Mouse (Mus musculus) right cerebral cortex, postnatal 25 days (tissue): ENCODE measurements at regions not wholly inside any gene's neighbourhood (a gene's known extent, or its start where the extent isn't known, plus 50 kb on each side); places are given as distances from the start of the nearest gene placed in this dataset.

ENCODE experiments used
- DNase-seq: peaks from one replicate; pipeline ENCODE4 v3.0.0; 2022

GRCm38 (mm10) chr3:149311576-149311975 lies 321.2 kb upstream of the Adgrl2 start:
- DNase-seq, result no peak

DNA sequence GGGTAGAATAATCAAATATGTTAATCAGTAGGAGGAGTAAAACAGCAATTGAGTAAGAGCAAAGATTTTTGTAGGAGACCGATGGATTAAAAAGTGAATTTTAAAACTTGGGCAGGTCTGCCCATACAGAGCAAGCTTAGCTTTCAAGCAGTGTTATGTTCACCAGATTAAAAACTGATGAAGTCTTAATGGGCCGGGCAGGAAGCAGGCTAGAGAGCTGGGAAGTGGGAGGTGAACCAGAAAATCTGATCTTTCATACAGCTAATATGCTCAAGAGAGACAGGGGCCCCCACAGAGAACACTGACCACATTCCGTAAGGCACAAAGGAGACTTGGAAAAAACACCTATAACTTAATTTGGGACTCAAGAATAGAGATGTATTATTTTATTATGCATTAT lies 316.4 kb upstream of the Adgrl2 start:
- no peak for DNase-seq

DNA sequence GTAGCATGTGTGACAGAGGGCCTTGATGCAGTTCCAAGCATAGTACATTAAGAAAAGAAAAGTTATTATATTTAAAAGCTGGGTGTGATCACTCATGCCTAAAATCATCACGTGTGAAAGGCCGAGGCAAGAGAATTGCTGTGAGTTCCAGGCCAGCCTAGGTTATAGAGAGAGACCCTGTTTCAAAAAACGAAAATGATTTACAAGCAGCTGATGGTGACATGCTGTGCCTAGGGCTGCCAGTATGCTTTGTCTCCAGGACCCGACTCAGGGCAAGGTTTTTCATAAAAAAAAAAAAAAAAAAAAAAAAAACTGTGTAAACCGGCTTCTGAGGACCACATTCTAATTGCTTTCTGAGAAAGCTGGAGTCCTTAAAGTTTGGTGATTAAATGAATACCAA lies 315.9 kb upstream of the Adgrl2 start:
- no peak for DNase-seq

DNA sequence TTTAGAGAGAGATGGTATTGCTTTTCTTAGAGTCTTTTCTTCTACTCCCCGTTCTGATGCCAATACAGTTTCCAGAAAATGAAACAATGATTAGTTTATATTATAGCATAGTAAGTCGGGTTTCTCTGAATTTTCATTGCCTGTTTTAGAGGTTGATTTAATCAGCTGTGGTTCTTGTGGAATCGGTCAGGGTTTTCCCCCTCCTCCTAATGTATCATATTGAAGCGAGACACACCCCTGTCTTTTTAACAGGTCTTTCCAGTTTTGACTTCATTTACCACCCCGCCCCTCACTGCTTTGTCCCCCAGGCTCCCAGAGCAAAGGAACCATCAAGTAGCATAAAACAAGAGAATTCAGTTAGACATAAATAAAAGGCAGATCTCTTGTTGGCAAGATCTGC lies 315.1 kb upstream of the Adgrl2 start:
- DNase-seq, result no peak

DNA sequence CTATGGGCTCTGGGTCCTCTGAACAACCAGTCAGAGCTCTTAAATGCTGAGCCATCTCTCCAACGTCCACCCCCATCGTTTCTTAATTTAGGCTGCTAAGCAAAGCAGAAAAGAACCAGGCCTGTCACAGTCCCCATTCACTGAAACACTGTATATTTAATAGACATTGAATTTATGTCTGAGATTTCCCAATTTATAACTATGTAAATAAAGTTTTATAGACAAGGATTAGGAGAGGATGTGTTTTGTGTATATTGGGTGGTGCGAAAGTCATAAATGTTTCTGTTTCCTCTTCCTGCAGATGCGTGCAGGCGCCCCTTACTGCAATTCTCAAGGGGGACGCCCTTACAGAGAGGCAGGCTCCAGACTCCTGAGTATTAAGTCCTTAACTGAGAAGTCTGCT lies 314.7 kb upstream of the Adgrl2 start:
- no peak for DNase-seq

- no peak for DNase-seq
These were observed 313.1 kb upstream of the Adgrl2 start for GRCm38 (mm10) chr3:149303418-149303817.

DNA sequence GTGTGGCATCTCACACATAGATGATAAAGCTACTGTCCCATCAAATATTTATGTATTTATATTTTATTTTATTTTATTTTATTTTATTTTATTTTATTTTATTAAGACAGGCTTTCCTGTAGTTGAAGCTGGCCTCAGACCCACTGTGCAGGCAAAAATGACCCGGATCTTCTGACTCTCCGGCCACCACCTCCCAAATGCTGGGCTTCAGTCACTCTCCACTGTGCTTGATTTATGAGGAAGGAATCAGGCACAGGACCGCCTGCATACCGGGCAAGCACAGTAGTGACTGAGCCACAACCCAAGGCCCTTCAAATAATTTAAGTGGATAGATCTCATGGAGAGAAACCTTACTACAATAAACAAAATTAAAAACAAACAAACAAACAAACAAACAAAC lies 309.6 kb upstream of the Adgrl2 start:
- DNase-seq, result no peak

GRCm38 (mm10) chr3:149296419-149296962 lies 306.1 kb upstream of the Adgrl2 start:
- no peak for DNase-seq

GRCm38 (mm10) chr3:149295942-149296341 lies 305.6 kb upstream of the Adgrl2 start:
- DNase-seq, result no peak

- no peak for DNase-seq
These were observed 305.0 kb upstream of the Adgrl2 start for GRCm38 (mm10) chr3:149295257-149295831.

- DNase-seq, result no peak
These were observed 304.1 kb upstream of the Adgrl2 start for GRCm38 (mm10) chr3:149294445-149294844.

DNA sequence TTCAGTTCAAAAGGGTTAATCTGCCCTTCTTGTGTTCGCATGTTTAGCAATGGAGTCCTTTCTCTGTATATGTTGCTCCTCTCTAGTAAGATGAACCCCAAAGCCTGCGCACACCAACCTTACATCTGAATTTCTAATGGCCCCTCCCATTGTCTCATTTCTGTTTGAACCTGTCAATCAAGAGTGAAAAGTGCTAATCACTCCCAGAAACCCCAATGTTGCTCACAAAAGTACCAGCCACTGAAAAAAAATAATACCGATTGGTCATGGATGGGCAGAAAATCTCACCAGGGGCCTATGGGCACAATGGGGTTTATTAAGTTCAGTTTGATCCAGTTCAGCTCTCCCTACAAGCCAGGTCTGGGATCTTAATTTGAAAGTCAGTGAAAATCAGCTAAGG lies 302.1 kb upstream of the Adgrl2 start:
- DNase-seq, result no peak

DNA sequence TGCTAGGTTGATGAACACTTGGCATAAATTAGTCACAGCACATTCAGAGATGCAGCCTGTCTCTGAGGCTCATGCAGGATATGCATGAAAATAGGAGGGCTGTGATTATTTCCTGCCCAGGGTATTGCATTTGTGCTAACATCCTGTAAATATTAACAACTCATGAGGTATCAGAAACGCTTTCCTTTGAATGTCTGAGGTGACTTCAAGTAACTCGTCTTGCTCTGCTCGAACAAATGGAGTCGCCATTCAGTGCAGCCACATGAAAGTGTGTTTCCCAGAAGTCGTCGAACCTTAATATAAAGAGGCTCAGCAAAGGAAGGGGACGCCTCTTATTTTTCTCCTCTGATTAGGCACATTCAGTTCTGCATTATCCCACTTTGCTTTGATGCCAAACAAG lies 301.1 kb upstream of the Adgrl2 start:
- DNase-seq, result no peak

DNA sequence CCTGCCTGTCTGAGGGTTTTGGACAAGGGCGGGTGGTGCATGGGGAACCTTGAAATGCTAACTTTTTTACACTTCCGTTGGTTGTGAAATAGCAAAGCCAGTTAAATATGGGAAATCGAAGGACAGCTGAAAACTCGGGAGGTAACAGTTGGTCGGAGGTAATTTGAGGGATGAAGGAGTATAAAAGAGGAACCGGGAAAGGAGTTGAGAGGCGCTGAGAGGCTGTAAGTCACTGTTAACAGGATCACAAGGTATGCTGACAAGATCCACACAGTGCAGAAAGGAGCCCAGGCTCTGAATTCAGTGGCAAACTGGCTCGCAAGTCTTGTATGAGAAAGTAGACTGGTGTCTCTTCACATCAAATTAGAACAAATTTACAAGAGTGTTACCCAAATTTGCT lies 299.9 kb upstream of the Adgrl2 start:
- no peak for DNase-seq

DNA sequence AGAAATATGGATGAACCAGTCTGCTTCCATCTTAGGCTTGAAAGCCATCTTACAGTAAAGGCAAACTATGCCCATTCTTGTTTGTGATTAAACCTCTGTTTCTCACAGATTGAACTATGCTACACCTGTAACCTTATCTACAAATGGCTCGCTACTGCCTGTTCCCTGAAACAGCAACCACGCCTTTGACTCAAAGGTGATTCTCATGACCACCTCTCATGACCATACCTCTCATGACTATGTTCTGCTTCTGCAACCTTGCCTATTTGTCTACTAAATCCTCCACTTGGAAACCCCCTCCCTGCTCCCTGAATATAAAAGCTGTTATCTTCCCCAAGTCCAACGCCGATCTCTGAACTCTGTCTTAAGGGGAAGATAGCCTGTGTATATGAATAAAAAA lies 296.7 kb upstream of the Adgrl2 start:
- no peak for DNase-seq

- DNase-seq, result no peak
These were observed 294.6 kb upstream of the Adgrl2 start for GRCm38 (mm10) chr3:149284976-149285375.

DNA sequence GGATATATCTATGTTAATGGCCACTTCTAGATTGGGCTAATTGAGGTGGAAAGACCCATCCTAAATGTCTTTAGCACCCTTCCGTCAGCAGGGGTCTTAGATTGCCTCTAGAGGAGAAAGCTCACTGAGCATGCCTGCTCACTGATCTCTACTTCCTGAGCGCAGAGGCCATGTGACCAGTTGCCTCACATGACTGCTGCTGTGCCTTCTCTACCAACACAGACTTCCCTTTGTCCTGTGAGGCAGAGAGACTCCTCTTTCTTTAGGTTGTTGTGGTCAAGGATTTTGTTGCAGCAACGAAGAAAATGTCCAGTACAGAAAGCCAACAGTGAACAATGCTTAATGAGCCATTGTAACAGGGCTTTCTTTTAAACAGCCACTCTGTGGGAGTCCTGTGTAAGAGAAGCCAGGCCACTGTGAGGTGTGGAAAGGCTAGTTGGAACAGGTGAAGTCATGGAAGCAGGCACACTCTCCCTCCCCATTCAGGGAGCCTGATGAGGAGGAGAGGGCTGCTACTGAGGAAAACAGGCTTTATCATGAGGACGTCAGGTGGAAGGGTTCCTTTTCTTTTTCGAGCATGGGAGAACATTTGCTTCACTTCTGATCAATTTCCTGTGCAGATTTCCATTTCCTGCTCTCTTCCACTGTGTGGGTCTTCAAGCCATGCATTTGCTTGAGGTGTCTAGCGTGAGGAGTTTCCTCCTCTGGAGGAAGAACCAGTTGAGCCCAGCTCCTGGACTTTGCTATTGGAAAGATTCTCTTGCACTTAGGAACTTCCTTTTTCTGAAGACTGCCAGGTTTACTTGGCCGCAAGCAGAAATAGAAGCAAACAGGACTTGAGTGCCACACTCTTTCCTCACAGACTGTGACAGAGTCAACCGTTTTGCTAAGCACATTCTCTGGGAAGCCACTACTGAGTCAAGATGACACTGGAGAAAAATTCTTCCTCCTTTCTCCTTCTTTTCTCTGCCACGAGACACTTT lies 290.7 kb upstream of the Adgrl2 start:
- no peak for DNase-seq

DNA sequence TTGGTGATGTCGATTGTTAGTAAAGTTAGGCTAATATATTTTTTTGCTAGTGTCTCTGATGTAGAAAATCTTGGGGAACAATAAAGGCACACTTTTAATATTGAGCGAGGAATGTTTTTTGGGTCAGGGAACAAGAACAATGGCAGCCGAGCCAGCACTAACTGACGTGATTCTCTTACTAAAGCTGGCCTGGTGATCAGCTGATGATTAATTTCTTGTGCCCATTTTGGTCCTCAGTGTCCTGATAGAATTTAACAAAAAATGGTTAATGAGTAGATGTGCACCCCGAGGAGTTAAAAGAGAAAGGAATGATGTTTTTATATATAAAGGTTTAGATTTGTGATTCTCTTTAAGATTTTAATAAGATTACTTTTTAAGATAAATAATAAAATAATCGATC lies 289.0 kb upstream of the Adgrl2 start:
- no peak for DNase-seq

DNA sequence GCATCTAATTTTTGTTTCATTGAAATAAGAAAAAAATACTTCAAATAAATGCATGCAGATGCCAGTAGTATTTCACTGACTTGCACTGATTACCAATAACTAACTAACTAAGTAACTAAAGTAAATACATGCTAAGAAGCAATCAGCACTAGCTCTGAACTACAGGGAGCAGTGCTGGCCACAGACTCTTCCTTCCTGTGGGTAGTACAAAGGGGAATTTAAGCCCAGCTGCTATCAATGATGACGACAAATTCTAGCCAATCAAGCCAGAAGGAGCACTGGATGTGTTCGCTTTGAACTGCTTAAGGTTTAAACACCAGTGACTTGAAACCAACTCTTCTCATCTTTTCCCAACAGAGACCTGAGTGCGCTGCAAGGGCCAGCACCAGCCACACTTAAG lies 287.5 kb upstream of the Adgrl2 start:
- DNase-seq, result no peak

DNA sequence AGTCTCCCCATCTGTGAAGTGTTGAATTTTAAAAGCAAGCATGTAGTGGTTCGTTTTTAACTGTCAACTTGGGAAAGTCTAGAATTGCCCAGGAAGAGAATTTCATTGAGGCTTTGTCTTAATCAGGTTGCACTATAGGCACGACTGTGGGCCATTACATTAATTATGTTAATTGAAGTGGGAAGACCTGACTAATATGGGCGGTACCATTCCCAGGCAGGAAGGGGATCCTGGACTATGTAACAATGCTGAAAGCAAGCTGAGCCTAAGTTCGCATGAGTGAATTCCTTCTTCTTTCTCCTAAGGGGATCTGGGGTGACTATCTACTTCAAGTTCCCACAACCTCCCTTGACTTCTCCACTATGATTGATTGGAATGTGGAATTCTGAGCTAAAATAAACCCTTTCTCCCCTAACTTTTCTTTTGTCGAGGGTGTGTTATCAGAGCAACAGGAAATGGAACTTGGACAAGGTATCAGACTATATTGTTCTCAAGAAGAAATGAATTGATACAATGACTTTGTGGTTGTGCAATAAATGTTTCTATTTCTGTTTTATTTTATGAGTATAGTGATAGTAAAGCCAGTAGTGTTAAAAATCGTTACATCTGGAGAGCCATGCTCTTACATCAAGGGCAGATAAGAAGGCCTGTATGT lies 285.2 kb upstream of the Adgrl2 start:
- DNase-seq, result no peak

GRCm38 (mm10) chr3:149274987-149275386 lies 284.6 kb upstream of the Adgrl2 start:
- DNase-seq, result no peak

DNA sequence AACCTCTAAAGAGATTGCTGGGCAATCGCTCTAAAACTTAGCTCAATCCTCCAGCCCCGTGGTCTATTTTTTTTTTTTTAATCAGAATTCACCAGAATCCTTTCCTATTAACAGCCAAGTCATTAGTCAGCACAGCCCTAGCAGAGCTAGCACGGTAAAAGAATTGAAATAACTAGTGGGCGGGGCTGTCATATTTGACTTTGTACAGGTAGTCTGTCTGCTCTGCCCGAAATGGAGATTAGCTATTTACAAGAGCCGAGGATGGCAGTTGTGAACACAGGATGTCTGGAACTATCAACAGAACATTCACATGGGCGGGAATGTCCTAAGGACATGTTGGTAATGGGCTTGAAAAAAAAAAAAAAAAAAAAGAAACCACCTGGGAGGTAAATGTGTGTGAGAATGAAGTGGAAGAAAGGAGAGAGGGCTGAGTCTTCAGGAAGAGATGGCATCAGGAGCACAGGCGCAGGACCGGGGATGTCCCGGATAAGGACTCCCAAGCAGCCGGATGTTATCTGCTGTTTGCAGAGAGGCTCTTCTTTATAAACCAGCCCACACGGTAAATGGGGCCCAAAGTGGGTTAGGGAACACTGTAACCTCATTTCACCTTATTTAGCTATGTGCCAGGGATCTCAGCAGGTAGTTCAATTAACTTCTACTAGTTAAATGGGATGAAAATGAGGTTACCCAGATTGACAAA lies 283.8 kb upstream of the Adgrl2 start:
- DNase-seq, result no peak

GRCm38 (mm10) chr3:149270459-149270858 lies 280.1 kb upstream of the Adgrl2 start:
- no peak for DNase-seq
